Mouse (Mus musculus): ENCODE results near the gene Steap1.

DNA sequence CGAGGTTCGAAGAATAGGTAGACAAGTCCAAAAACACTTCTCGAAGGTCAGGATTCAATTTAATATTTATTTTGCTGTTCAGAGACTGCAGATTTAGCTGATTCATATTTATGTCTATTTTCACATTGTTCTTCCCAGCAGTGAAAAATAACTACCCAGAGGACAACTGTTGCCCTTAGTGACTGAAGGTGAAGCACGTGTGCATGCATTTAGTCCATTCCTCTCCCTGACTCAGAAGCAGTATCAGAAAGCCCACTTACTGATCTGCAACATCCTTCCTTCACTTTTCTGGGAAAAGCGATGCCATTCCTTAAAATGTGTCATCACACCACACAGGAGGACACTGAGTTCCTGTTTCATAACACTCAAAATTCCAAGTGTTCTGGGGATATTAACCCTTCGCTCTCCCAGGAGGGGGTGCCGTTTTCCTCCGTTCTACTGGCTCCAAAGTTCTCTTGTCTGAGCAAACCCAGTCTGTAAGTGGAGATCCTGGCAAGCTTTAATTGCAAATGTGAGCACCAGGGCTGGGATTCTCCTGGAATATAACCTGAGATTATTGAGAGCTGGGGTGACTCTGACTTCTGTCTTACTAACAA, 60.1 kb downstream of the Steap1 start:
- TF ChIP-seq CTCF (IDR thresholded peaks at IDR 0.05; ENCODE audit: low read depth, low read length) (no peak), POLR2AphosphoS5 (IDR thresholded peaks at IDR 0.05; ENCODE audit: insufficient replicate concordance, low read depth, low read length) (no peak), TAL1 (conservative IDR thresholded peaks at IDR 0.05; ENCODE audit: low read depth, low read length) (no peak)
